Mouse (Mus musculus) megakaryocyte, adult 5-6 weeks (primary cell): ENCODE measurements around the gene Mup14. TPM values are rescaled to one million over a fixed set of nuclear protein-coding genes. Genes with fewer than 3 reads are reported as not detected.
"Not testable (repeated sequence)": the region's sequence is repeated elsewhere in the genome, so short reads cannot be mapped to it uniquely, and the experiment has no call there.

Experiments used
- ATAC-seq: 2 replicates; pipeline ENCODE4 v1.8.0; 2016; ENCODE audit warnings: mild to moderate bottlenecking, inconsistent platforms; ENCODE audit not compliant: poor library complexity, severe bottlenecking
- total RNA-seq, 2 experiments: library from RNA; stranded (forward) in 1 of 2; stranded (reverse) in 1 of 2; fragments of 153-499, 151-499 nt in 1 of 2; fragments of 221-1000, 200-1000 nt in 1 of 2; gene quantifications; 2 replicates each; pipeline versions ENCODE4 v1.2.3 to v1.2.4; 2015 to 2017

The Mup14 gene
- total RNA-seq (2015): not detected in 2 replicates
- total RNA-seq (2017): not detected in 2 replicates

GRCm38 (mm10) chr4:61303900-61304299 lies at the start of gene Mup14:
Mup14 (minus strand) TSS chr4:61304000.
- ATAC-seq: not testable (repeated sequence)

GRCm38 (mm10) chr4:61338108-61338507 lies 34.3 kb upstream of the Mup14 start:
- ATAC-seq: not testable (repeated sequence)

Other genes with a start within 250 kb of the Mup14 start
- not detected in 2 replicates for gene Mup13, start 75.7 kb downstream of the Mup14 start, total RNA-seq (2015)
- not detected in 2 replicates for gene Mup13, start 75.7 kb downstream of the Mup14 start, total RNA-seq (2017)
- not detected in 2 replicates for gene Mup15, start 135.7 kb upstream of the Mup14 start, total RNA-seq (2015)
- not detected in 2 replicates for gene Mup15, start 135.7 kb upstream of the Mup14 start, total RNA-seq (2017)
- not detected in 2 replicates for gene Mup16, start 215.5 kb upstream of the Mup14 start, total RNA-seq (2015)
- not detected in 2 replicates for gene Mup16, start 215.5 kb upstream of the Mup14 start, total RNA-seq (2017)